Mouse (Mus musculus) cerebellum, adult 2 months (tissue): Measurements from ENCODE around the gene Adamtsl1.

Experiments
- CTCF ChIP-seq: fragments of 200-500 bp; IDR thresholded peaks from 2 replicates; pipeline ENCODE4 v1.5.1; 2011; ENCODE audit warnings: low read depth, mild to moderate bottlenecking, control low read depth, low read length, moderate library complexity, borderline replicate concordance; ENCODE audit not compliant: insufficient read depth
- POLR2A ChIP-seq: fragments of 200-500 bp; IDR thresholded peaks from 2 replicates; pipeline ENCODE4 v1.6.1; 2011; ENCODE audit warnings: low read length, control low read depth, borderline replicate concordance; ENCODE audit not compliant: insufficient read depth

- no peak for TF ChIP-seq CTCF
- TF ChIP-seq POLR2A: no peak
Observed at GRCm38 (mm10) chr4:86396672-86397288, 882.8 kb downstream of the Adamtsl1 start.
